Mouse (Mus musculus) stomach, embryonic 14.5 days (tissue): ENCODE data around the gene C1qtnf1. TPM values are rescaled to one million over a fixed set of nuclear protein-coding genes. Genes with fewer than 3 reads are reported as not detected.

ENCODE experiments used
- ATAC-seq: fragments of 200-750 bp; cut with Nextera tagmentation; 2 replicates; pipeline ENCODE4 v1.8.0; 2017; ENCODE audit warnings: low read depth, moderate TSS enrichment; ENCODE audit not compliant: insufficient number of reproducible peaks, insufficient read depth, low FRiP score
- H3K27ac ChIP-seq: fragments of 300-500 bp; sonication (generic); 2 replicates; pipeline ENCODE4 v1.5.1; 2014; ENCODE audit warnings: mild to moderate bottlenecking, low read length, moderate library complexity, mixed read lengths
- H3K27me3 ChIP-seq: fragments of 300-500 bp; sonication (generic); 2 replicates; pipeline ENCODE4 v1.6.1; 2014; ENCODE audit warnings: low read length, control low read depth, mixed read lengths; ENCODE audit not compliant: control insufficient read depth, insufficient read depth
- H3K36me3 ChIP-seq: fragments of 300-500 bp; sonication (generic); 2 replicates; pipeline ENCODE4 v1.6.1; 2014; ENCODE audit warnings: mild to moderate bottlenecking, control low read depth, low read length, moderate library complexity, mixed read lengths; ENCODE audit not compliant: control insufficient read depth, insufficient read depth
- H3K4me1 ChIP-seq: fragments of 300-500 bp; sonication (generic); 2 replicates; pipeline ENCODE4 v1.6.1; 2014; ENCODE audit warnings: low read length, control low read depth, mixed read lengths; ENCODE audit not compliant: control insufficient read depth, insufficient read depth
- H3K4me2 ChIP-seq: fragments of 300-500 bp; sonication (generic); replicated peaks from 2 replicates; pipeline ENCODE4 v1.6.1; 2014; ENCODE audit warnings: low read depth, low read length, control low read depth
- H3K4me3 ChIP-seq: fragments of 300-500 bp; sonication (generic); 2 replicates; pipeline ENCODE4 v1.5.1; 2014; ENCODE audit warnings: low read depth, low read length, control low read depth
- H3K9ac ChIP-seq: fragments of 300-500 bp; sonication (generic); replicated peaks from 2 replicates; pipeline ENCODE4 v1.6.1; 2014; ENCODE audit warnings: low read depth, mild to moderate bottlenecking, control low read depth, low read length, moderate library complexity, mixed read lengths
- H3K9me3 ChIP-seq: fragments of 300-500 bp; sonication (generic); 2 replicates; pipeline ENCODE4 v1.6.1; 2016; ENCODE audit warnings: low read depth, low read length, control low read depth; ENCODE audit not compliant: control insufficient read depth
- WGBS: fragments of 180-500 bp; shearing (Covaris S2); extraction: QIAGEN DNeasy Blood & Tissue Kit; methylation state at CpG from one replicate; pipeline ENCODE4 v1.1.7; 2014; 5-methylcytosine and 5-hydroxymethylcytosine counted together
- polyA plus RNA-seq: library from polyadenylated mRNA; unstranded; fragments of >200 nt; fragmentation: Nextera tagmentation; extraction: Ambion mirVana; gene quantifications from 2 replicates; pipeline ENCODE4 v1.2.1, GENCODE M21; 2014

Gene C1qtnf1
- polyA plus RNA-seq, 1 experiment from 2014 or later, result 7.0 TPM

GRCm38 (mm10) chr11:118408051-118408740 is 19.8 kb upstream of the C1qtnf1 start:
- no peak for ATAC-seq

GRCm38 (mm10) chr11:118409106-118410072 is 18.6 kb upstream of the C1qtnf1 start:
- Histone ChIP-seq H3K36me3 (peaks cover 24% of the 10 kb centered on the region), H3K27ac (peak overlapping the region; percentile 72; the same call in 1 of the 2 replicates)

More at GRCm38 (mm10) chr11:118408051-118408740, 19.8 kb upstream of the C1qtnf1 start:
- peaks cover 18% of the 10 kb centered on the region for H3K36me3 ChIP-seq
- WGBS, result 60% methylated on average over 18 of the region's 18 CpGs
- no peaks in the 10 kb centered on the region for H3K27me3 ChIP-seq
- H3K4me3 ChIP-seq, result no peak overlapping the region
- H3K9ac ChIP-seq, result no peak overlapping the region
- H3K4me2 ChIP-seq, result no peak overlapping the region
- H3K9me3 ChIP-seq, result no peaks in the 10 kb centered on the region
- no peak overlapping the region for H3K27ac ChIP-seq
- no peaks in the 10 kb centered on the region for H3K4me1 ChIP-seq

GRCm38 (mm10) chr11:118410073-118410444 is 17.9 kb upstream of the C1qtnf1 start:
- Histone ChIP-seq H3K27me3 (no peaks in the 10 kb centered on the region), H3K4me2 (no peak overlapping the region), H3K36me3 (peaks cover 30% of the 10 kb centered on the region), H3K4me3 (no peak overlapping the region), H3K9ac (no peak overlapping the region), H3K9me3 (no peaks in the 10 kb centered on the region), H3K27ac (peak overlapping the region; percentile 72; the same call in 1 of the 2 replicates), H3K4me1 (no peaks in the 10 kb centered on the region)
- 55% methylated on average over 1 of the region's 1 CpGs for WGBS
- no peak for ATAC-seq

More at GRCm38 (mm10) chr11:118409106-118410072, 18.6 kb upstream of the C1qtnf1 start:
- Histone ChIP-seq H3K4me1 (no peaks in the 10 kb centered on the region), H3K4me3 (no peak overlapping the region), H3K4me2 (no peak overlapping the region), H3K27me3 (no peaks in the 10 kb centered on the region), H3K9me3 (no peaks in the 10 kb centered on the region), H3K9ac (no peak overlapping the region)
- ATAC-seq, result peak; percentile 68; the same call in 1 of the 2 replicates
- 66% methylated on average over 12 of the region's 12 CpGs for WGBS

- peaks cover 32% of the 10 kb centered on the region for H3K36me3 ChIP-seq
- 84% methylated on average over 10 of the region's 10 CpGs for WGBS
- ATAC-seq, result no peak
- no peak overlapping the region for H3K9ac ChIP-seq
- no peak overlapping the region for H3K4me2 ChIP-seq
- no peaks in the 10 kb centered on the region for H3K9me3 ChIP-seq
- peak overlapping the region; percentile 72; the same call in 1 of the 2 replicates for H3K27ac ChIP-seq
- no peak overlapping the region for H3K4me3 ChIP-seq
- no peaks in the 10 kb centered on the region for H3K27me3 ChIP-seq
- H3K4me1 ChIP-seq, result no peaks in the 10 kb centered on the region
These were observed 17.5 kb upstream of the C1qtnf1 start for GRCm38 (mm10) chr11:118410479-118410878.

GRCm38 (mm10) chr11:118411271-118411670 is 16.7 kb upstream of the C1qtnf1 start:
- Histone ChIP-seq H3K4me2 (no peak overlapping the region), H3K36me3 (peaks cover 38% of the 10 kb centered on the region), H3K9me3 (no peaks in the 10 kb centered on the region), H3K27ac (no peak overlapping the region), H3K4me1 (no peaks in the 10 kb centered on the region), H3K9ac (no peak overlapping the region), H3K4me3 (no peak overlapping the region), H3K27me3 (no peaks in the 10 kb centered on the region)
- no peak for ATAC-seq
- WGBS, result 93% methylated on average over 8 of the region's 8 CpGs

GRCm38 (mm10) chr11:118412601-118413000 is 15.4 kb upstream of the C1qtnf1 start:
- WGBS, result 81% methylated on average over 2 of the region's 2 CpGs
- Histone ChIP-seq H3K4me2 (no peak overlapping the region), H3K4me1 (peaks cover under 1% of the 10 kb centered on the region; the same call in 1 of the 2 replicates), H3K9me3 (no peaks in the 10 kb centered on the region), H3K9ac (no peak overlapping the region), H3K4me3 (no peak overlapping the region), H3K27ac (no peak overlapping the region), H3K27me3 (no peaks in the 10 kb centered on the region), H3K36me3 (peaks cover 38% of the 10 kb centered on the region)
- no peak for ATAC-seq

- 90% methylated on average over 4 of the region's 4 CpGs for WGBS
- Histone ChIP-seq H3K4me1 (peaks cover 5% of the 10 kb centered on the region), H3K36me3 (peaks cover 35% of the 10 kb centered on the region), H3K4me2 (no peak overlapping the region), H3K4me3 (no peak overlapping the region), H3K9ac (no peak overlapping the region), H3K27ac (no peak overlapping the region), H3K27me3 (no peaks in the 10 kb centered on the region), H3K9me3 (no peaks in the 10 kb centered on the region)
- no peak for ATAC-seq
These were observed 14.9 kb upstream of the C1qtnf1 start for GRCm38 (mm10) chr11:118413055-118413454.

GRCm38 (mm10) chr11:118414270-118414669 is 13.7 kb upstream of the C1qtnf1 start:
- Histone ChIP-seq H3K4me2 (no peak overlapping the region), H3K36me3 (peaks cover 32% of the 10 kb centered on the region), H3K27me3 (no peaks in the 10 kb centered on the region), H3K4me1 (peaks cover 8% of the 10 kb centered on the region), H3K4me3 (no peak overlapping the region), H3K9me3 (no peaks in the 10 kb centered on the region), H3K9ac (no peak overlapping the region), H3K27ac (no peak overlapping the region)
- 89% methylated on average over 5 of the region's 5 CpGs for WGBS
- no peak for ATAC-seq
